Mouse (Mus musculus): ENCODE results near the gene Pitpnm3. TPM values are rescaled to one million over a fixed set of nuclear protein-coding genes. Genes with fewer than 3 reads are reported as not detected.

Pitpnm3 gene
- total RNA-seq, 1 experiment from 2014 or later = 0.63 TPM

DNA sequence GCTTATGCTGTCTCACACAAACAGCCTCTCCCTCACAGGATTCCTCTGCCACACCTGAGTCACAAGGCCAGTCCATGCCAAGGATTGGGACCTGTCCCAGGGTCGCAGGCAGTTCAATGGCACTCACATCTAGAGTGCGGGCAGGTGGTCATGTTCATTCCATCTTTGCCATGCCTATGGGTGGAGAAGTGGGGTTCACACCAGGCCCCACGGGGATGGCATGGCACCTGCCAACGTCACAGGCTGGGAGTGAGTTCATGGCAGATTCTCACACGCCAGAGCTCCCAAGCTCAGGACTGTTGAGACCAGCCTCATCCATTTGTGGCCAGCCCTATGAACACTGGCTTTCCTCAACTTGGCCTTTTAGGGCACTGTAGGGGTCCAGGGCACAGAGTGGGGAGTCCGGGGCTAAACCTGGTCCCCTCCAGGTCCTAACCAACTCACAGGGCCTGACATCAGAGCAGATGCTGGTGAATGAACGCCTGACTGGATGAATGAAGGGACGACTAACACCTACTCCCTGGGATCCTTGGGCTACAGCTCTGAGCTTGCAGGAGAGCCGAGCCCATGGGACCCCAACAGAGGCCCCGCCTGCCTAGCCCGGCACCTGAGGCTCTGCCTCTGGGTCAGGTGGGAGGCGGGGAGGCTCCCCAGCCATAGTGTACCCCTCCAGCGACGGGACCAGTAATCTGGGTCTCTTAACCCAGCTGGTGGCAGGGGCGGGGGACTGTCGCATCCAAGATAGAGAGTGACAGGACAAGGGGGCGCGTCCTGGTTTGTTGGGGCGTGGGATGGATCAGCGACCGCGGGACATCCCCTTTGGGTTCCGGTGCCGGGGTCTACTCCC, 819 bp downstream of the Pitpnm3 start:
- no peak for DNase-seq

DNA sequence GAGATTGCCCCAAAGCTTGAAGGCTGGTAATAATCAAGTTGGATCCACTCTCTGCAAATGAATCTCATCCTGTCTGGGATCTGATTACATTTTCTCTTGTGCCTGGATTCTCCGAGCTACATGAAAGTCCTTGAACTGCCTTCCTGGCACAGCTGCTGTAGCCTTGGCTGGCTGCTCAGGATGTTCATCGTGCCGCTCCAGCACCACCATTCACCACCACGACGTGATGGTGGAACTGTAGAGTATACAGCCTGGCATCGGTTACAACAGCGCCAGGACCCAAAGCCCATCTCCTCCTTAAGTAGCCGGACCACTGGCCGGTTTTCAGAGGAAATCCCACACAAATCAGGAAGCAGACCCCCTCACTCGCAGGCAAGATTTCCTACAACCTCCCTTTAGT, 2.5 kb downstream of the Pitpnm3 start:
- peak; percentile 58 for DNase-seq

DNA sequence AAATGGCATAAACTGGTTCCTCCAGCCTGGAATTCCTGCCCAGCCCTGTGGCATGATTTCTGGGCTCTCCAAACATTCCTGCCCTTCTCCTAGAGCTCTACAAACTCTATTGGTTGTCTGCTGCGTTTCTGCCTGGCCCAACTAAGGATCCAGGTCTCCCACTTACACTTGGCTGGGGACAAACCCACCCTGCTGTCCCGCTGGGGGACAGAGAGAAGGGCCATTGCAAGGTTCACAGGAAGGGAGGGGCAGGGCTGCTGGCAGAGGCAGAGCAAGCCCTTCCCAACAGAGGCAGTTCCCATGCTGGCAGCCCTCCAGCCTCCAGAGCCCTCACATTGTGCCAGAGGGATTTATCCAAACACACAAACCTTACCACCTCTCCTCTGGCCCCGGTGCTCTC, 3.3 kb downstream of the Pitpnm3 start:
- peak; percentile 78 for DNase-seq

- DNase-seq = no peak
Measured at GRCm38 (mm10) chr11:72131697-72132096, 3.9 kb downstream of the Pitpnm3 start.

DNA sequence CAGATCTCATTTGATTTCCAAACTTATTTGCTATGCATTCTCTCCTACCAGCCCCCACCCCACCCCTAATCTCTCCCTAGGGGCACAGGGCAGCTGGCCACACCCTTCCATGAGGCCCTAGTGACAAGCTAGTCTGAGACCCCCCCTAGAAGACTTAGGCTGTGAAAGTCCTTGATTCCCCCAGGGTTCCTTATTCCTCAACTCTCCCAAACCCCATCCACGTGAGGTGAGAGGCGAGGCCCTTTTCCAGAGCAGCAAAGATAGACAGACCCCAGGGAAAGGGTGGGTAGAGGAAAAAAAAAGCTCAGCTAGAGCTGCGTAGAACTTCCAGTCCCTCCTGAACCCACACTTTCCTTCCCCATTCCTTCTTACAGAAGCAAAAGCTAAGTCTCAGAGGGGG, 4.7 kb downstream of the Pitpnm3 start:
- DNase-seq = no peak

DNA sequence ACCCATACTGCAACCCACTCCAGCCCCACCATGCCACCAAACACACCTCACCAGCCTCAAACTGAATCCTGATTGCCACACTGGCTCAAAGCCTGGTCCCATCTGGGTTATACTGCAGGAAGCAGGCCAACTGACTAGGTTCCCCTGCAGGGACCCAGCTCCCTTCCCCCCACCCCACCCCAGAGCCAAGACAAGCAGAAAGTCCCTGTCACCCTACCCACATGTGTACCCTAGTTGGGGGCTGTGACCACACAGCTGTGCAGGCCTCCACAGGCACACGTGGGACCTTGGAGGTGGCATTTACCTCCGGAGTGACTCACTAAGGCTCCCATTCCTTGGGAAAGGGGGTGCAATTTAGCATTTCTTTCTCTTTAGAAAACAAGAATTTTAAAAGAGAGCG, 5.1 kb downstream of the Pitpnm3 start:
- DNase-seq = no peak

DNA sequence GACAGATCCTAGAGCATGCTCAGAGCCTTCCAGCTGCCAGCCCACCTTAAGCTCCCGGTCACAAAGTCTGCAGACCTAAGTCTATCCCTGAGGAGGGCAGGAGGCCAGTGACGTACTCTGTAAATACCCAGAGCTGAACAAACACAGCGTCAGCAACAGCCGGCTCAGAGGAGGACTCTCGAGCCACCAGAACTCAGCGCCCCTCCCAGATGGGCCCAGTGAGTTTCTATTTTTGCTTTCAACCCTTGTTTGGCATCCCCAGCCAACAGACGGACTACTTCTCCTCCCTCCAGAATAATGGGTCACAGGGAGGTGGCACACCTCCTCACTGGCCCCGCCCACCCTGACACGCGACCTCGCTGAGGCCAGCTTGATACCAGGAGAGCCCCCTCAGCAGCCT, 5.6 kb downstream of the Pitpnm3 start:
- DNase-seq = peak; percentile 17

DNA sequence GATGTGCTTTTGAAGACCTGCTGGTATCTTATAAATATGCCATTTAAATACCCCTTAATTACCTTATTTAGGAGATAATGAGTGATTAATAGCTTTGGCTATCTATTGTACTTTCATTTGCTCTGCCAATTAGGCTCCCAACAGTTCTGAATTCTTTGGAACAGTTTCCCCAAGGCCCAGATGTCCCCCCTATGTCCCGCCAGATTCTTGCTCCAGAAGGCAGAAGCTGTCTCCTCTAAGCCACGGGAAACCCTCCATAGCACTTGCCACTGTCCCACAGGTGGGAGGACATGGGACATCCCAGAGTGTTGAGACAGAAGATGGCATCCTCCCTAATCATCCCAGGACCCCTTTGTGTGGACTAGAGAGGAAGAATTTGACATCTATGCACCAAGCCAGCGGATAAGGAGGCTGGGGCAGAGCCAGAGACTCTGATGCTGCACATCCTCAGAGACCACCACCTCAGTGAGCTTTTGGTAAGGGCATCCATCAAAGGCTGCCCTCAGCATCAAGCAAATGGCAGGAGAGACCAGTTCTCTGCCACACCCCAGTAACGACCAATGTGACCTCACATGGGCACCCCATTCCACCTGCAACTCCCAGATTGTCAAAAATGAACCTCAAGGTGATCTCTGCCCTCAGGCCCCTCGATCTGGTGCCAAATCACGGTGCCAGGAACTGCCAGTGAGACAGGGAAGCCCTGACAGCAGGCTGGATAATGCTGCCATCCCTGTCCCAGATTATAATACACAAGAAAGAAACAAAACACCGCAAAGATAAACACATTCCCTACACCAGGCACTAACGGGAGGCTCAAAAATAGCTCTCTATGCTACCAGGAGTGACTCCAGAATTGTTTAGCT, 6.3 kb downstream of the Pitpnm3 start:
- DNase-seq = no peak

GRCm38 (mm10) chr11:72127450-72128189, 8.0 kb downstream of the Pitpnm3 start:
- no peak for DNase-seq

GRCm38 (mm10) chr11:72125781-72126180, 9.8 kb downstream of the Pitpnm3 start:
- no peak for DNase-seq

GRCm38 (mm10) chr11:72123531-72123930, 12.0 kb downstream of the Pitpnm3 start:
- DNase-seq = no peak

GRCm38 (mm10) chr11:72120354-72120753, 15.2 kb downstream of the Pitpnm3 start:
- peak; percentile 24 for DNase-seq

GRCm38 (mm10) chr11:72118630-72119029, 16.9 kb downstream of the Pitpnm3 start:
- DNase-seq = no peak

- DNase-seq = peak; percentile 40
Measured at GRCm38 (mm10) chr11:72113296-72113695, 22.3 kb downstream of the Pitpnm3 start.

DNA sequence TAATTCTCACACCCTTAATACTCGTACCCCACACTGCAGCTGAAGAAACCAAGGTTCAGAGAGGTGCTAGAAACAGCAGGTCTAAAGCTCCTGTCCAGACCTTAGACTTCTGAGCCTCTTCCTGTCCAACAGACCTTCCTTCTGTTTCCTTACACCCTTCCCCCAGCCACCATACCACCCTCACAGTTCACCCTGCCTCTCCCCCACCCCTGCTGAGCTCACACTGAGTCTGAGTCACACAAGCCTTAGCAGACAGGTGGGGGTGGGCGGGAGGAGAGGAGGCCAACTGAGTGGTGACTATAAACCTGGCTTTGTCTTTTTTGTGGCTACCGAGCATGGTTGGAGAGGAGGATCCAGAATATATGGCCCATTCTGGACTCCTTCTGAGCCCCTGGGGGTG, 24.9 kb downstream of the Pitpnm3 start:
- no peak for DNase-seq

DNA sequence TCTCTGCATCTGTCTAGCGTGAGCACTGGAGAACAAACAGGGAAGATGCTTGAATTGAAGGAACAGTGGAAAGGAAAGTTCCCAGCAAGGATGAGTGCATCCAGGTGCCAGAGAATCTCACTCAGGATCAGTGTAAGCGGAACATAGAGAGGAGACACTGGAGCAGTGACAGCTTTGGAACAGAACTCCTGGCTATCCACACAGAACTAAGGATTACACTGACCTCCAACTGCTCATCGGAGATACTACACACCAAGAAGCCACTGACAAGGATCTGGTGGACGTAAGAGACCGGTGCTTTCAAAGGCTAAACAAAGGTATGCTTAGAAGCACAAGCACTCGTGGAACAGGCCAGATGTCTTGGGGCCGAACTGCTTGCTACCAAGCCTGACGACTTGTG, 31.4 kb downstream of the Pitpnm3 start:
- no peak for DNase-seq

DNA sequence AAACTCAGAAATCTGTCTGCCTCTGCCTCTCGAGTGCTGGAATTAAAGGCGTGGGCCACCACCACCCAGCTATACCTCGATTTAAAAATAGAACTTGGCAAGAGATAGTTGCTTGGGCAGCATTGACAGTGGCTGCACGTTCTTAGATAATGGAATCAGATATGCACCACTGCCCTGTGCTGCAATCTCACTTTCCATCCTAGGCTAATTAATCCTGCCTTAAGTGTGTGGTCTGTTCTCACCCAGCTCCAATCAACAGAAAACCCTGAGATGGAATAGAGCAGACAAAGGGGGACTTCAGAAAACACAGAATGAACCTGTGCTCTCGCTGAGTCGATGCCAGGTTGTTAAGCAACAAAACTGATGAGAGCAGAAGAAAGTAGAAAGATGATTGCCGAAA, 32.0 kb downstream of the Pitpnm3 start:
- DNase-seq = no peak

DNA sequence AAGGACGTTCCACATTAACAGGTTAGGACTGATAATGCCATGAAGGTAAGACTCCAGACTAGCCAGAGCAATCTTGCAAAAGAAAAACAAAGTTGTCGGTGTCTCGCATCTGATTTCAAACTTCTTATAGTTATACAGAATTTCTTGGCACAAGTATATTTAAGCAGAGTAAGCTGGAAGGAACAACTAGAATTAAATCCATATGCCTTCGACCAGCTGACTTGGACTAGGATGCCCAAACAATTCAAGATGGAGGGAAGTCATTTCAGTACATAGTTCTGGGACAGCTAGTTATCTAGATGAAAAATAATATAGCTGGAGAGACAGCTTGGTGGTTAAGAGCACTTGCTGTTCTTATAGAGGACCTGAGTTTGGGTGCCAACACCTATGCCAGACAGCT, 34.6 kb downstream of the Pitpnm3 start:
- no peak for DNase-seq

- no peak for DNase-seq
Measured at GRCm38 (mm10) chr11:72099181-72099580, 36.4 kb downstream of the Pitpnm3 start.

- DNase-seq = no peak
Measured at GRCm38 (mm10) chr11:72098027-72098426, 37.6 kb downstream of the Pitpnm3 start.

- DNase-seq = no peak
Measured at GRCm38 (mm10) chr11:72095994-72096393, 39.6 kb downstream of the Pitpnm3 start.

- DNase-seq = peak; percentile 61
Measured at GRCm38 (mm10) chr11:72094442-72094841, 41.1 kb downstream of the Pitpnm3 start.

GRCm38 (mm10) chr11:72092390-72092789, 43.2 kb downstream of the Pitpnm3 start:
- DNase-seq = no peak

Measured in adrenal gland, postnatal 14 days (tissue).